In genomic region chr19:7441493-7441892, GRCm38 (mm10) we compare ENCODE assay signal across 10 mouse cellular contexts. TPM values are rescaled to one million over a fixed set of nuclear protein-coding genes. Genes with fewer than 3 reads are reported as not detected.
DNase-seq lines count a peak whose midpoint lies in the region; ATAC-seq and TF ChIP-seq lines count a peak whose summit lies in the region.
"Had no signal": no experiment of that assay in that cellular context is flagged by ENCODE, and none has a peak within 500 bp of the region (broad histone marks: within the 10 kb centered on the region; RNA-seq: fewer than 3 reads in every experiment).

No protein-coding gene starts in this region.

- intact Hi-C loops in left cerebral cortex, postnatal 14 days (cut with DNase I) = loop anchor here (5.0 kb wide), 1 partner anchor 41 kb away; the partner anchor contains the start of gene Rtn3

- TF ChIP-seq POLR2A in olfactory bulb, adult 2 months (IDR thresholded peaks at IDR 0.05; ENCODE audit: insufficient read depth, low read depth, low read length) = no peak

- no peak overlapping the region for H3K9ac ChIP-seq in hindbrain, embryonic 13.5 days
- H3K9ac ChIP-seq in liver, postnatal 0 days (replicated peaks) = no peak overlapping the region
- H3K9ac ChIP-seq: embryonic facial prominence, embryonic 15.5 days; liver, embryonic 15.5 days had no signal

- no peak for TF ChIP-seq EP300 in liver, postnatal 0 days (IDR thresholded peaks at IDR 0.05; ENCODE audit: low read depth)

- no peaks in the 10 kb centered on the region for H3K9me3 ChIP-seq in hindbrain, embryonic 13.5 days
- no peaks in the 10 kb centered on the region for H3K9me3 ChIP-seq in liver, postnatal 0 days (ENCODE audit: low read length)
- H3K9me3 ChIP-seq: embryonic facial prominence, embryonic 15.5 days; liver, embryonic 15.5 days had no signal

- TF ChIP-seq CTCF in liver, postnatal 0 days (IDR thresholded peaks at IDR 0.05; ENCODE audit: low read depth) = peak; percentile 74
- 0 out of 2 replicates have a peak, but pooled peaks have one; percentile 38 for TF ChIP-seq CTCF in olfactory bulb, adult 2 months (IDR thresholded peaks at IDR 0.05; ENCODE audit: insufficient read depth, low read depth, low read length)

- peak; percentile 58 for ATAC-seq in hindbrain, embryonic 13.5 days (ENCODE audit: low FRiP score)
- no peak for ATAC-seq in liver, postnatal 0 days
- ATAC-seq in inflammation-experienced regulatory T-cells, adult 6 months = no peak

- H3K4me2 ChIP-seq in hindbrain, embryonic 13.5 days = no peak overlapping the region
- no peak overlapping the region; the same call in 1 of the 2 replicates for H3K4me2 ChIP-seq in liver, postnatal 0 days (ENCODE audit: low read depth, low read length)
- H3K4me2 ChIP-seq: embryonic facial prominence, embryonic 15.5 days; liver, embryonic 15.5 days had no signal

- H3K4me1 ChIP-seq in hindbrain, embryonic 13.5 days (replicated peaks) = peaks cover 8% of the 10 kb centered on the region; the same call in 1 of the 2 replicates
- H3K4me1 ChIP-seq in liver, postnatal 0 days (ENCODE audit: insufficient read depth) = peaks cover 8% of the 10 kb centered on the region
- H3K4me1 ChIP-seq in olfactory bulb, adult 2 months (ENCODE audit: control insufficient read depth, insufficient read depth, low read length) = peaks cover 4% of the 10 kb centered on the region

- WGBS in hindbrain, embryonic 13.5 days = 62% methylated on average over 14 of the region's 14 CpGs
- 71% methylated on average over 14 of the region's 14 CpGs for WGBS in liver, postnatal 0 days (ENCODE audit: insufficient replicate concordance)
- 57% methylated on average over 14 of the region's 14 CpGs for WGBS in olfactory bulb, adult 2 months

- H3K4me3 ChIP-seq in hindbrain, embryonic 13.5 days = no peak overlapping the region
- no peak overlapping the region for H3K4me3 ChIP-seq in liver, postnatal 0 days (ENCODE audit: low read depth, low read length)
- H3K4me3 ChIP-seq in olfactory bulb, adult 2 months (ENCODE audit: insufficient read depth, low read depth, low read length) = no peak overlapping the region
- H3K4me3 ChIP-seq: embryonic facial prominence, embryonic 15.5 days; liver, embryonic 15.5 days had no signal

- peaks cover 3% of the 10 kb centered on the region for H3K36me3 ChIP-seq in hindbrain, embryonic 13.5 days
- no peaks in the 10 kb centered on the region; the same call in 1 of the 2 replicates for H3K36me3 ChIP-seq in liver, postnatal 0 days (replicated peaks; ENCODE audit: insufficient read depth, low read length)
- H3K36me3 ChIP-seq: embryonic facial prominence, embryonic 15.5 days had no signal

- no peaks in the 10 kb centered on the region for H3K27me3 ChIP-seq in hindbrain, embryonic 13.5 days
- no peaks in the 10 kb centered on the region for H3K27me3 ChIP-seq in liver, postnatal 0 days (ENCODE audit: insufficient read depth, low read length)
- H3K27me3 ChIP-seq: embryonic facial prominence, embryonic 15.5 days; liver, embryonic 15.5 days had no signal

- DNase-seq in left cerebral cortex, postnatal 14 days (ENCODE audit: low spot score in 2 of 2) = peak; percentile 71 to 72
- DNase-seq in left cerebral cortex, adult 8-10 months (ENCODE audit: low spot score in 2 of 2) = no peak
- DNase-seq in T-cell, adult 2 months (ENCODE audit: low spot score) = peak; percentile 49
- peak; percentile 48 for DNase-seq in embryo, embryonic 11.5 days (ENCODE audit: low read depth, low spot score)
- peak; percentile 52 for DNase-seq in liver, postnatal 0 days

- peak overlapping the region; percentile 48; the same call in 1 of the 2 replicates for H3K27ac ChIP-seq in hindbrain, embryonic 13.5 days
- H3K27ac ChIP-seq in liver, postnatal 0 days (ENCODE audit: low read depth) = no peak overlapping the region
- H3K27ac ChIP-seq in olfactory bulb, adult 2 months (ENCODE audit: insufficient read depth, low read depth, low read length) = no peak overlapping the region
- H3K27ac ChIP-seq: embryonic facial prominence, embryonic 15.5 days; liver, embryonic 15.5 days had no signal

RNA-seq across cellular contexts. Expression of gene 2700081O15Rik, which starts 24.1 kb away (rescaled TPM):
- 10 to 100 TPM; 42.5 to 44.5 TPM for total RNA-seq in left cerebral cortex, postnatal 14 days (2021)
- 10 to 100 TPM; 28.0 to 28.8 (median 28.5) TPM for total RNA-seq in left cerebral cortex, adult 8-10 months (2022)
- polyA plus RNA-seq in hindbrain, embryonic 13.5 days (2015; fragmentation: Nextera tagmentation; extraction: Ambion mirVana) = 17.7 and 18.0 TPM in 2 replicates
- polyA plus RNA-seq in liver, postnatal 0 days (2015; fragmentation: Nextera tagmentation; extraction: Ambion mirVana) = 0.58 and 0.75 TPM in 2 replicates
- polyA plus RNA-seq in olfactory bulb, adult 2 months (2012; ENCODE audit: insufficient read depth, insufficient read length, low replicate concordance, missing spikeins) = 113 TPM in 1 of 2 replicates, not detected in the other
- polyA plus RNA-seq in inflammation-experienced regulatory T-cells, adult 6 months (2017; shearing (Covaris generic)) = under 1 TPM; 0.10 to 0.23 (median 0.15) TPM

RNA-seq across cellular contexts. Expression of gene Rtn3, which starts 41.6 kb away (rescaled TPM):
- 100 to 1,000 TPM; 936 to 943 TPM for total RNA-seq in left cerebral cortex, postnatal 14 days (2021)
- 100 to 1,000 TPM; 773 to 859 (median 828) TPM for total RNA-seq in left cerebral cortex, adult 8-10 months (2022)
- 513 and 532 TPM in 2 replicates for polyA plus RNA-seq in hindbrain, embryonic 13.5 days (2015; fragmentation: Nextera tagmentation; extraction: Ambion mirVana)
- polyA plus RNA-seq in liver, postnatal 0 days (2015; fragmentation: Nextera tagmentation; extraction: Ambion mirVana) = 62.2 and 63.0 TPM in 2 replicates
- polyA plus RNA-seq in olfactory bulb, adult 2 months (2012; ENCODE audit: insufficient read depth, insufficient read length, low replicate concordance, missing spikeins) = 345 and 642 TPM in 2 replicates
- 10 to 100 TPM; 36.0 to 58.3 (median 45.6) TPM for polyA plus RNA-seq in inflammation-experienced regulatory T-cells, adult 6 months (2017; shearing (Covaris generic))

RNA-seq across cellular contexts. Expression of gene Atl3, which starts 52.3 kb away (rescaled TPM):
- 10 to 100 TPM; 19.6 to 21.1 TPM for total RNA-seq in left cerebral cortex, postnatal 14 days (2021)
- total RNA-seq in left cerebral cortex, adult 8-10 months (2022) = 10 to 100 TPM; 24.0 to 29.8 (median 27.7) TPM
- polyA plus RNA-seq in hindbrain, embryonic 13.5 days (2015; fragmentation: Nextera tagmentation; extraction: Ambion mirVana) = 6.9 and 7.9 TPM in 2 replicates
- polyA plus RNA-seq in liver, postnatal 0 days (2015; fragmentation: Nextera tagmentation; extraction: Ambion mirVana) = 7.2 and 7.7 TPM in 2 replicates
- polyA plus RNA-seq in olfactory bulb, adult 2 months (2012; ENCODE audit: insufficient read depth, insufficient read length, low replicate concordance, missing spikeins) = not detected in 2 replicates
- polyA plus RNA-seq in inflammation-experienced regulatory T-cells, adult 6 months (2017; shearing (Covaris generic)) = 10 to 100 TPM; 21.2 to 26.6 (median 26.2) TPM

RNA-seq across cellular contexts. Expression of gene Spindoc, which starts 58.7 kb away (rescaled TPM):
- 10 to 100 TPM; 30.5 to 36.2 TPM for total RNA-seq in left cerebral cortex, postnatal 14 days (2021)
- total RNA-seq in left cerebral cortex, adult 8-10 months (2022) = 10 to 100 TPM; 21.8 to 27.1 (median 25.3) TPM
- 34.0 and 42.7 TPM in 2 replicates for polyA plus RNA-seq in hindbrain, embryonic 13.5 days (2015; fragmentation: Nextera tagmentation; extraction: Ambion mirVana)
- polyA plus RNA-seq in liver, postnatal 0 days (2015; fragmentation: Nextera tagmentation; extraction: Ambion mirVana) = 2.2 and 3.6 TPM in 2 replicates
- polyA plus RNA-seq in olfactory bulb, adult 2 months (2012; ENCODE audit: insufficient read depth, insufficient read length, low replicate concordance, missing spikeins) = not detected in 2 replicates
- polyA plus RNA-seq in inflammation-experienced regulatory T-cells, adult 6 months (2017; shearing (Covaris generic)) = 1 to 10 TPM; 2.8 to 4.4 (median 3.6) TPM

Comparison
In these comparisons a context has a peak if more than half of its experiments do, and no peak if none do; other contexts are left out.
1. DNase-seq: peak in left cerebral cortex, postnatal 14 days (2 of 2), T-cell, adult 2 months (single experiment), embryo, embryonic 11.5 days (single experiment) and liver, postnatal 0 days (single experiment); none in left cerebral cortex, adult 8-10 months (0 of 2).
2. RNA of gene 2700081O15Rik, which starts 24.1 kb away (polyA plus RNA-seq): 113 TPM in olfactory bulb, adult 2 months and 17.7 to 18.0 TPM in hindbrain, embryonic 13.5 days; 0.58 to 0.75 TPM in liver, postnatal 0 days and 0.10 to 0.23 TPM in inflammation-experienced regulatory T-cells, adult 6 months; every median in the first group is over 10 times any median in the second.